17 mouse cellular contexts compared by ENCODE assay signal in the genomic region with DNA sequence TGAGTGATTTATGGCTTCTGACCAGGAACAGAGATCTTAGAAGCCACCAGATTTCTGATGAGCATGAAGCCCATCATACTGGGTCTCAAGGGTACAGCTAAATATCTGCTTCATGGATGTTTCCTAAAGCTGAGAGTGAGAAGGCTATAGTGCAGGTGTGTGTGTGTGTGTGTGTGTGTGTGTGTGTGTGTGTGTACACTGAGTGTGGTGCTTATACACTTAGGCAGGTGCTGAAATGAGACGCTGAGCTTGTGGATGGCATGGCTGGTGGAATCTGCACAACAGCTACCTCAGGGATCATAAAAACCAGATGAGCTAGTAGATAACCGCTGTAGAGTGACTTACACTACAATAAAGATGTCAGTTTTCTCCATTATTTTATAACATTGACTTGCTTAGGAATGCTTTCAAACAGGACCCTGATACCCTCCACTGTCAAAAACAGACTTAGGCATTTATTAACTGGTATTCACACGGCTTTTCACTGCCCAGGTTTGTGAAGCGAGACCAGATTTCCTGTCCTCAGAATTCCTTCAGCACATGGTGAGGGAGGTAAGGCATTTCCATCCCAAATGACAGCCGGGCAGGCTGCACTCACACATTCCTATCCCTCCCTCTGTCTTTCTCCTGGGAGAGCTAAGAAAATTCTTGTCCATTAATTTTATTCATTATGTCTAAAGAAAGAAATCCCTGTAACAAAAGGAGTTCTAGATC. TPM values are rescaled to one million over a fixed set of nuclear protein-coding genes. Genes with fewer than 3 reads are reported as not detected.
"Had no signal": no experiment of that assay in that cellular context is flagged by ENCODE, and none has a peak within 500 bp of the region (broad histone marks: within the 10 kb centered on the region; RNA-seq: fewer than 3 reads in every experiment).

No protein-coding gene starts in this region.

- H3K4me2 ChIP-seq: limb, embryonic 15.5 days; liver, embryonic 12.5 days; lung, embryonic 14.5 days; neural tube, embryonic 13.5 days had no signal

- H3K9ac ChIP-seq: limb, embryonic 15.5 days; liver, embryonic 12.5 days; lung, embryonic 14.5 days; neural tube, embryonic 13.5 days had no signal

- H3K9me3 ChIP-seq: limb, embryonic 15.5 days; liver, embryonic 12.5 days; megakaryocyte, embryonic 14.5 days; neural tube, embryonic 13.5 days had no signal

- H3K4me1 ChIP-seq: liver, embryonic 12.5 days; megakaryocyte, embryonic 14.5 days had no signal

- DNase-seq: layer of hippocampus, adult 9-11 months; layer of hippocampus, postnatal 36 days; lung, embryonic 14.5 days; lung, postnatal 14 days; midbrain, embryonic 14.5 days; retina, postnatal 1 day; right cerebral cortex, postnatal 4 days; spleen, adult 18-20 months; thymus, adult 18-20 months; thymus, postnatal 14 days had no signal

- H3K27ac ChIP-seq: limb, embryonic 15.5 days; liver, embryonic 12.5 days; macrophage; neural tube, embryonic 13.5 days had no signal

- H3K36me3 ChIP-seq: limb, embryonic 15.5 days; liver, embryonic 12.5 days; neural tube, embryonic 13.5 days had no signal

- ATAC-seq: liver, embryonic 12.5 days had no signal

- H3K4me3 ChIP-seq: limb, embryonic 15.5 days; liver, embryonic 12.5 days; megakaryocyte, embryonic 14.5 days; myocyte; neural tube, embryonic 13.5 days had no signal

- H3K27me3 ChIP-seq: limb, embryonic 15.5 days; liver, embryonic 12.5 days; megakaryocyte, embryonic 14.5 days; neural tube, embryonic 13.5 days had no signal

RNA-seq across cellular contexts. Expression of a gene that starts 43.0 kb away (rescaled TPM):
- polyA plus RNA-seq: liver, embryonic 16.5 days; macrophage had no signal
